Mouse (Mus musculus) limb, embryonic 13.5 days (tissue): ENCODE results near the gene Rps23. TPM values are rescaled to one million over a fixed set of nuclear protein-coding genes. Genes with fewer than 3 reads are reported as not detected.
"Not testable (repeated sequence)": the region's sequence is repeated elsewhere in the genome, so short reads cannot be mapped to it uniquely, and the experiment has no call there.

ENCODE experiments used
- ATAC-seq: fragments of 200-750 bp; cut with Nextera tagmentation; 2 replicates; pipeline ENCODE4 v1.8.0; 2017; ENCODE audit warnings: low read depth, moderate number of reproducible peaks, moderate TSS enrichment; ENCODE audit not compliant: low FRiP score
- H3K27ac ChIP-seq: fragments of 300-500 bp; sonication (generic); 2 replicates; pipeline ENCODE4 v1.5.1; 2015; ENCODE audit warnings: inconsistent platforms, mild to moderate bottlenecking, moderate library complexity
- H3K27me3 ChIP-seq: fragments of 300-500 bp; sonication (generic); 2 replicates; pipeline ENCODE4 v1.6.1; 2015; ENCODE audit warnings: mild to moderate bottlenecking, inconsistent platforms
- H3K36me3 ChIP-seq: fragments of 300-500 bp; sonication (generic); 2 replicates; pipeline ENCODE4 v1.6.1; 2015; ENCODE audit warnings: inconsistent platforms, mild to moderate bottlenecking, moderate library complexity
- H3K4me1 ChIP-seq: fragments of 300-500 bp; sonication (generic); 2 replicates; pipeline ENCODE4 v1.6.1; 2015; ENCODE audit warnings: inconsistent platforms
- H3K4me2 ChIP-seq: fragments of 300-500 bp; sonication (generic); replicated peaks from 2 replicates; pipeline ENCODE4 v1.6.1; 2015; ENCODE audit warnings: inconsistent platforms, mild to moderate bottlenecking, moderate library complexity
- H3K4me3 ChIP-seq: fragments of 300-500 bp; sonication (generic); 2 replicates; pipeline ENCODE4 v1.5.1; 2015; ENCODE audit warnings: moderate library complexity, mild to moderate bottlenecking, inconsistent platforms
- H3K9ac ChIP-seq: fragments of 300-500 bp; sonication (generic); 2 replicates; pipeline ENCODE4 v1.6.1; 2015; ENCODE audit warnings: mild to moderate bottlenecking, inconsistent platforms
- H3K9me3 ChIP-seq: fragments of 300-500 bp; sonication (generic); 2 replicates; pipeline ENCODE4 v1.6.1; 2016; ENCODE audit warnings: inconsistent platforms
- WGBS: fragments of 180-500 bp; shearing (Covaris S2); methylation state at CpG from one replicate; pipeline ENCODE4 v1.1.7; 2015; 5-methylcytosine and 5-hydroxymethylcytosine counted together
- polyA plus RNA-seq: library from polyadenylated mRNA; unstranded; fragments of >200 nt; fragmentation: Nextera tagmentation; extraction: Ambion mirVana; gene quantifications from 2 replicates; pipeline ENCODE4 v1.2.1, GENCODE M21; 2015

Rps23 gene
- polyA plus RNA-seq, 1 experiment from 2014 or later, result 232 TPM

- Histone ChIP-seq H3K4me3 (no peak overlapping the region), H3K9ac (no peak overlapping the region), H3K4me1 (no peaks in the 10 kb centered on the region), H3K27me3 (no peaks in the 10 kb centered on the region), H3K36me3 (no peaks in the 10 kb centered on the region), H3K9me3 (no peaks in the 10 kb centered on the region), H3K27ac (no peak overlapping the region), H3K4me2 (no peak overlapping the region)
- WGBS, result 64% methylated on average over 7 of the region's 7 CpGs
- ATAC-seq, result no peak
Measured at GRCm38 (mm10) chr13:90913675-90914192, 9.0 kb upstream of the Rps23 start.

GRCm38 (mm10) chr13:90914721-90915120 is 8.0 kb upstream of the Rps23 start:
- no peaks in the 10 kb centered on the region for H3K9me3 ChIP-seq
- H3K9ac ChIP-seq, result no peak overlapping the region
- no peaks in the 10 kb centered on the region for H3K36me3 ChIP-seq
- no peaks in the 10 kb centered on the region for H3K27me3 ChIP-seq
- H3K4me2 ChIP-seq, result no peak overlapping the region
- 97% methylated on average over 4 of the region's 4 CpGs for WGBS
- H3K27ac ChIP-seq, result no peak overlapping the region
- H3K4me3 ChIP-seq, result no peak overlapping the region
- no peak for ATAC-seq
- no peaks in the 10 kb centered on the region for H3K4me1 ChIP-seq

- ATAC-seq, H3K27me3 ChIP-seq, H3K4me1 ChIP-seq, H3K9me3 ChIP-seq: not testable (repeated sequence)
- H3K36me3 ChIP-seq, result peaks cover 35% of the 10 kb centered on the region
- peak overlapping the region; percentile 67; the same call in 1 of the 2 replicates for H3K27ac ChIP-seq
- H3K9ac ChIP-seq, result peak overlapping the region; percentile 96
- H3K4me2 ChIP-seq, result peak overlapping the region; percentile 74
- H3K4me3 ChIP-seq, result peak overlapping the region; percentile 84
- under 1% methylated on average over 13 of the region's 13 CpGs for WGBS
Measured at GRCm38 (mm10) chr13:90923617-90924016, 859 bp downstream of the Rps23 start.

GRCm38 (mm10) chr13:90924072-90924471 is 1.3 kb downstream of the Rps23 start:
- WGBS, result 38% methylated on average over 9 of the region's 9 CpGs
- peak overlapping the region; percentile 96 for H3K9ac ChIP-seq

GRCm38 (mm10) chr13:90925191-90925590 is 2.4 kb downstream of the Rps23 start:
- no peak for ATAC-seq
- Histone ChIP-seq H3K4me1 (no peaks in the 10 kb centered on the region; the same call in 1 of the 2 replicates), H3K27me3 (no peaks in the 10 kb centered on the region), H3K4me3 (no peak overlapping the region), H3K36me3 (peaks cover 44% of the 10 kb centered on the region), H3K9ac (no peak overlapping the region), H3K9me3 (no peaks in the 10 kb centered on the region), H3K27ac (no peak overlapping the region), H3K4me2 (no peak overlapping the region)
- 88% methylated on average over 5 of the region's 5 CpGs for WGBS

More at GRCm38 (mm10) chr13:90924072-90924471, 1.3 kb downstream of the Rps23 start:
- Histone ChIP-seq H3K4me3 (peak overlapping the region; percentile 84), H3K9me3 (no peaks in the 10 kb centered on the region), H3K27me3 (no peaks in the 10 kb centered on the region), H3K36me3 (peaks cover 40% of the 10 kb centered on the region), H3K4me1 (no peaks in the 10 kb centered on the region; the same call in 1 of the 2 replicates), H3K4me2 (peak overlapping the region; percentile 74), H3K27ac (peak overlapping the region; percentile 67; the same call in 1 of the 2 replicates)
- ATAC-seq, result no peak

GRCm38 (mm10) chr13:90926125-90926765 is 3.5 kb downstream of the Rps23 start:
- Histone ChIP-seq H3K4me2 (no peak overlapping the region), H3K9me3 (no peaks in the 10 kb centered on the region), H3K4me1 (no peaks in the 10 kb centered on the region; the same call in 1 of the 2 replicates), H3K9ac (no peak overlapping the region), H3K27ac (no peak overlapping the region), H3K4me3 (no peak overlapping the region), H3K36me3 (peaks cover 44% of the 10 kb centered on the region), H3K27me3 (no peaks in the 10 kb centered on the region)
- ATAC-seq, result no peak
- 83% methylated on average over 7 of the region's 7 CpGs for WGBS

- Histone ChIP-seq H3K36me3 (peaks cover 44% of the 10 kb centered on the region), H3K4me2 (no peak overlapping the region), H3K9me3 (no peaks in the 10 kb centered on the region), H3K4me3 (no peak overlapping the region), H3K27me3 (no peaks in the 10 kb centered on the region), H3K27ac (no peak overlapping the region), H3K4me1 (no peaks in the 10 kb centered on the region; the same call in 1 of the 2 replicates), H3K9ac (no peak overlapping the region)
- ATAC-seq, result no peak
- WGBS, result 78% methylated on average over 5 of the region's 5 CpGs
Measured at GRCm38 (mm10) chr13:90926938-90927633, 4.3 kb downstream of the Rps23 start.

GRCm38 (mm10) chr13:90928266-90928665 is 5.5 kb downstream of the Rps23 start:
- peaks cover 44% of the 10 kb centered on the region for H3K36me3 ChIP-seq
- H3K27ac ChIP-seq, H3K27me3 ChIP-seq, H3K9me3 ChIP-seq, H3K4me1 ChIP-seq, ATAC-seq, H3K4me2 ChIP-seq, H3K9ac ChIP-seq, H3K4me3 ChIP-seq: not testable (repeated sequence)
- WGBS, result 93% methylated on average over 9 of the region's 10 CpGs

- WGBS, result 20% methylated on average over 5 of the region's 5 CpGs
Measured at GRCm38 (mm10) chr13:90929847-90930246, 7.1 kb downstream of the Rps23 start.

GRCm38 (mm10) chr13:90933256-90933655 is 10.5 kb downstream of the Rps23 start:
- Histone ChIP-seq H3K36me3 (peaks cover 12% of the 10 kb centered on the region), H3K4me2 (no peak overlapping the region), H3K4me3 (no peak overlapping the region), H3K9me3 (no peaks in the 10 kb centered on the region), H3K4me1 (no peaks in the 10 kb centered on the region), H3K9ac (no peak overlapping the region), H3K27me3 (no peaks in the 10 kb centered on the region), H3K27ac (no peak overlapping the region)
- ATAC-seq, result no peak
- WGBS, result 69% methylated on average over 3 of the region's 3 CpGs

More at GRCm38 (mm10) chr13:90929847-90930246, 7.1 kb downstream of the Rps23 start:
- Histone ChIP-seq H3K9ac (no peak overlapping the region), H3K9me3 (no peaks in the 10 kb centered on the region), H3K4me3 (no peak overlapping the region), H3K4me1 (no peaks in the 10 kb centered on the region), H3K36me3 (peaks cover 42% of the 10 kb centered on the region), H3K27ac (no peak overlapping the region), H3K27me3 (no peaks in the 10 kb centered on the region), H3K4me2 (no peak overlapping the region)
- ATAC-seq, result 0 out of 2 replicates have a peak, but pooled peaks have one; percentile 24

- H3K36me3 ChIP-seq, result no peaks in the 10 kb centered on the region
- ATAC-seq, result no peak
- H3K4me2 ChIP-seq, result no peak overlapping the region
- H3K4me1 ChIP-seq, result no peaks in the 10 kb centered on the region
- WGBS, result 78% methylated on average over 7 of the region's 7 CpGs
- H3K27ac ChIP-seq, result no peak overlapping the region
- H3K9me3 ChIP-seq, result no peaks in the 10 kb centered on the region
- no peak overlapping the region for H3K4me3 ChIP-seq
- H3K9ac ChIP-seq, result no peak overlapping the region
- no peaks in the 10 kb centered on the region for H3K27me3 ChIP-seq
Measured at GRCm38 (mm10) chr13:90935852-90936251, 13.1 kb downstream of the Rps23 start.

- H3K4me3 ChIP-seq, result no peak overlapping the region
- no peaks in the 10 kb centered on the region for H3K36me3 ChIP-seq
- H3K27ac ChIP-seq, result no peak overlapping the region
- no peak overlapping the region for H3K4me2 ChIP-seq
- H3K9ac ChIP-seq, result no peak overlapping the region
- WGBS, result 63% methylated on average over 6 of the region's 6 CpGs
- H3K27me3 ChIP-seq, result no peaks in the 10 kb centered on the region
- ATAC-seq, result no peak
- no peaks in the 10 kb centered on the region for H3K9me3 ChIP-seq
- H3K4me1 ChIP-seq, result no peaks in the 10 kb centered on the region
Measured at GRCm38 (mm10) chr13:90939192-90939591, 16.4 kb downstream of the Rps23 start.
